Mouse (Mus musculus): ENCODE results near the gene Lcor.
A peak's percentile ranks its signal among the peaks of the same experiment; 100 is the strongest.

The Lcor gene

GRCm38 (mm10) chr19:41474943-41475342 lies 7.5 kb upstream of the Lcor start:
- no peak for DNase-seq (ENCODE audit: low spot score in 2 of 2)

- DNase-seq (ENCODE audit: low spot score in 2 of 2): no peak
Measured at GRCm38 (mm10) chr19:41476530-41477249, 5.7 kb upstream of the Lcor start.

GRCm38 (mm10) chr19:41481030-41481886 lies 1.2 kb upstream of the Lcor start:
- DNase-seq (ENCODE audit: low spot score in 2 of 2): peak; percentile 32 to 71

GRCm38 (mm10) chr19:41481887-41482189 lies 599 bp upstream of the Lcor start:
- DNase-seq (ENCODE audit: low spot score in 2 of 2): no peak

- DNase-seq (ENCODE audit: low spot score in 2 of 2): peak; percentile 76 to 88
Measured at GRCm38 (mm10) chr19:41482909-41483444, 540 bp downstream of the Lcor start.

GRCm38 (mm10) chr19:41483445-41484040 lies 1.1 kb downstream of the Lcor start:
- peak; percentile 24 to 74 for DNase-seq (ENCODE audit: low spot score in 2 of 2)

- no peak for DNase-seq (ENCODE audit: low spot score in 2 of 2)
Measured at GRCm38 (mm10) chr19:41484361-41484760, 1.9 kb downstream of the Lcor start.

GRCm38 (mm10) chr19:41495382-41496032 lies 13.1 kb downstream of the Lcor start:
- no peak for DNase-seq (ENCODE audit: low spot score in 2 of 2)

GRCm38 (mm10) chr19:41496058-41496457 lies 13.6 kb downstream of the Lcor start:
- DNase-seq (ENCODE audit: low spot score in 2 of 2): no peak

GRCm38 (mm10) chr19:41507872-41508271 lies 25.4 kb downstream of the Lcor start:
- no peak for DNase-seq (ENCODE audit: low spot score in 2 of 2)

- DNase-seq (ENCODE audit: low spot score in 2 of 2): no peak
Measured at GRCm38 (mm10) chr19:41514836-41515235, 32.4 kb downstream of the Lcor start.

GRCm38 (mm10) chr19:41515549-41515948 lies 33.1 kb downstream of the Lcor start:
- DNase-seq (ENCODE audit: low spot score in 2 of 2): no peak

- no peak for DNase-seq (ENCODE audit: low spot score in 2 of 2)
Measured at GRCm38 (mm10) chr19:41517006-41517405, 34.6 kb downstream of the Lcor start.

GRCm38 (mm10) chr19:41519121-41519520 lies 36.7 kb downstream of the Lcor start:
- no peak for DNase-seq (ENCODE audit: low spot score in 2 of 2)

- no peak for DNase-seq (ENCODE audit: low spot score in 2 of 2)
Measured at GRCm38 (mm10) chr19:41522246-41522645, 39.8 kb downstream of the Lcor start.

GRCm38 (mm10) chr19:41523798-41524563 lies 41.5 kb downstream of the Lcor start:
- DNase-seq (ENCODE audit: low spot score in 2 of 2): no peak

- no peak for DNase-seq (ENCODE audit: low spot score in 2 of 2)
Measured at GRCm38 (mm10) chr19:41529169-41529568, 46.7 kb downstream of the Lcor start.

- DNase-seq (ENCODE audit: low spot score in 2 of 2): no peak
Measured at GRCm38 (mm10) chr19:41534021-41534420, 51.6 kb downstream of the Lcor start.

GRCm38 (mm10) chr19:41556981-41557380 lies 74.5 kb downstream of the Lcor start:
- DNase-seq (ENCODE audit: low spot score in 2 of 2): no peak

- no peak for DNase-seq (ENCODE audit: low spot score in 2 of 2)
Measured at GRCm38 (mm10) chr19:41557491-41557890, 75.1 kb downstream of the Lcor start.

- DNase-seq (ENCODE audit: low spot score in 2 of 2): no peak
Measured at GRCm38 (mm10) chr19:41558891-41559486, 76.6 kb downstream of the Lcor start.
